Comparison of ENCODE assay signal across 8 mouse cellular contexts in genomic region chrX:12886160-12887048, GRCm38 (mm10).
DNase-seq lines count a peak whose midpoint lies in the region; ATAC-seq lines count a peak whose summit lies in the region.

No protein-coding gene starts in this region.

- no peaks in the 10 kb centered on the region for H3K36me3 ChIP-seq in kidney, embryonic 16.5 days (ENCODE audit: insufficient read depth, low read length)
- H3K36me3 ChIP-seq in embryonic facial prominence, embryonic 15.5 days: no peaks in the 10 kb centered on the region
- H3K36me3 ChIP-seq in liver, embryonic 13.5 days: no peaks in the 10 kb centered on the region
- H3K36me3 ChIP-seq in neural tube, embryonic 15.5 days: no peaks in the 10 kb centered on the region

- no peak for DNase-seq in kidney, adult 9 months
- DNase-seq in liver, embryonic 13.5 days: no peak
- DNase-seq in spleen, postnatal 4 days (ENCODE audit: low spot score in 2 of 2): no peak
- DNase-seq in spleen, adult 18-20 months: no peak
- DNase-seq in cerebellum, postnatal 14 days: no peak

- H3K4me3 ChIP-seq in kidney, embryonic 16.5 days (ENCODE audit: low read length): peak overlapping the region; percentile 27
- peak overlapping the region; percentile 16; the same call in 1 of the 2 replicates for H3K4me3 ChIP-seq in embryonic facial prominence, embryonic 15.5 days (replicated peaks)
- H3K4me3 ChIP-seq in liver, embryonic 13.5 days (replicated peaks): peak overlapping the region; percentile 22; the same call in 1 of the 2 replicates
- H3K4me3 ChIP-seq in neural tube, embryonic 15.5 days (replicated peaks): no peak overlapping the region

- 0 out of 2 replicates have a peak, but pooled peaks have one; percentile 51 for ATAC-seq in kidney, embryonic 16.5 days (ENCODE audit: low FRiP score, low TSS enrichment)
- no peak for ATAC-seq in embryonic facial prominence, embryonic 15.5 days (ENCODE audit: insufficient number of reproducible peaks, low FRiP score, low TSS enrichment, low read depth)
- ATAC-seq in liver, embryonic 13.5 days (ENCODE audit: low read depth): no peak
- ATAC-seq in neural tube, embryonic 15.5 days (ENCODE audit: low FRiP score): no peak

- H3K27me3 ChIP-seq in kidney, embryonic 16.5 days (ENCODE audit: insufficient read depth, low read length): no peaks in the 10 kb centered on the region
- H3K27me3 ChIP-seq in embryonic facial prominence, embryonic 15.5 days: peaks cover 2% of the 10 kb centered on the region; the same call in 1 of the 2 replicates
- no peaks in the 10 kb centered on the region for H3K27me3 ChIP-seq in liver, embryonic 13.5 days
- no peaks in the 10 kb centered on the region for H3K27me3 ChIP-seq in neural tube, embryonic 15.5 days (replicated peaks)

- H3K27ac ChIP-seq in kidney, embryonic 16.5 days (ENCODE audit: low read length): no peak overlapping the region
- no peak overlapping the region for H3K27ac ChIP-seq in embryonic facial prominence, embryonic 15.5 days (replicated peaks)
- H3K27ac ChIP-seq in liver, embryonic 13.5 days: no peak overlapping the region
- no peak overlapping the region for H3K27ac ChIP-seq in neural tube, embryonic 15.5 days (replicated peaks)

- H3K4me1 ChIP-seq in kidney, embryonic 16.5 days (ENCODE audit: insufficient read depth, low read length): no peaks in the 10 kb centered on the region
- no peaks in the 10 kb centered on the region for H3K4me1 ChIP-seq in embryonic facial prominence, embryonic 15.5 days
- H3K4me1 ChIP-seq in liver, embryonic 13.5 days (replicated peaks): no peaks in the 10 kb centered on the region
- H3K4me1 ChIP-seq in neural tube, embryonic 15.5 days: peaks cover 4% of the 10 kb centered on the region; the same call in 1 of the 2 replicates

- WGBS in kidney, embryonic 16.5 days: 29% methylated on average over 18 of the region's 18 CpGs
- 26% methylated on average over 18 of the region's 18 CpGs for WGBS in embryonic facial prominence, embryonic 15.5 days
- WGBS in liver, embryonic 13.5 days (ENCODE audit: insufficient replicate concordance): 21% methylated on average over 18 of the region's 18 CpGs
- 28% methylated on average over 18 of the region's 18 CpGs for WGBS in neural tube, embryonic 15.5 days

- H3K4me2 ChIP-seq in kidney, embryonic 16.5 days (replicated peaks; ENCODE audit: low read depth, low read length): peak overlapping the region; percentile 43
- peak overlapping the region; percentile 33; the same call in 1 of the 2 replicates for H3K4me2 ChIP-seq in embryonic facial prominence, embryonic 15.5 days (replicated peaks)
- H3K4me2 ChIP-seq in liver, embryonic 13.5 days: peak overlapping the region; percentile 42
- H3K4me2 ChIP-seq in neural tube, embryonic 15.5 days: peak overlapping the region; percentile 31

- H3K9ac ChIP-seq in kidney, embryonic 16.5 days (replicated peaks; ENCODE audit: low read length): no peak overlapping the region; the same call in 1 of the 2 replicates
- H3K9ac ChIP-seq in embryonic facial prominence, embryonic 15.5 days: no peak overlapping the region
- H3K9ac ChIP-seq in liver, embryonic 13.5 days: no peak overlapping the region
- H3K9ac ChIP-seq in neural tube, embryonic 15.5 days (replicated peaks): no peak overlapping the region

- no peaks in the 10 kb centered on the region for H3K9me3 ChIP-seq in kidney, embryonic 16.5 days (ENCODE audit: low read length)
- H3K9me3 ChIP-seq in embryonic facial prominence, embryonic 15.5 days (replicated peaks): no peaks in the 10 kb centered on the region
- H3K9me3 ChIP-seq in liver, embryonic 13.5 days (replicated peaks): no peaks in the 10 kb centered on the region
- no peaks in the 10 kb centered on the region for H3K9me3 ChIP-seq in neural tube, embryonic 15.5 days (replicated peaks)
